Mouse (Mus musculus): Measurements from ENCODE around the gene Zswim3. TPM values are rescaled to one million over a fixed set of nuclear protein-coding genes. Genes with fewer than 3 reads are reported as not detected.

The Zswim3 gene
- total and polyA plus RNA-seq, 3 experiments: 4.7 to 5.9 TPM; not detected in 1

DNA sequence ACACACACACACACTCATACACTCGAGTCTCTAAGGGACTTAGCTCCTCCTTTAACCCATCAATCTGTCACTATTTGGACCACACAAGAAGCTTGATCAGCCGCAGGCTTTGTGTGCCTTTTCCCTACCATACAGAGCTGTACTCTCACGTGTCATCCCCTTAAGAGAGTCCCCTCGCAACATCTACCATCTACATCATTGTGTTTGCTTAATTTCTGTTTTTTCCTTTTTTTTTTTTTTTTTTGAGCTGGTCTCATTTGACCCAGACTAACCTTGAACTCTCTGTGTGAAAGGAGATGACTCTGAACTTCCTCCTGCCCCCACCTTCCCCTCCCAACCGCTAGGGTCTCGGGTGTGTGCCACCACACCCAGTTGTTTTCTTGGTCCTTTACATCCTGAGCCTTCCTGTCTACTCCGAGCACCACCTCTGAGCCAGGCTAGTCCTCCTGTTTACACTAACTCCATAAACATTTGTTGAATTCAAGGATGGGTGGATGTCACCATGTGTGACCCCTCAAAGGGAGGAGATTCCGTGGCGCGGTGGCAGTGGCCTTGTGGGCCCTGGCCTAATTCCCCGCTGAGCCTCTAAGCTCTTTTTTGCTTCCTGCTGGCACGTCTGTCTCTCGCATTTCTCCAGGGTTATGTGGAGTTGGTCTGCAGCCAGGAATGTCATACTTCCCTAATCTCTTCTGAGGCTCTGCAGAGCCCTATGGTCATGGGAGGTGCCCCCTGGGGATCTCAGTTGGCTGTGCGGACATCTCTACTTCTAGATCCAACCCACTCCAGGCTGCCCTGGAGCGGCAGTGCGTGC is 62.0 kb downstream of the Zswim3 start:
- peaks cover 0 to 15% of the 10 kb centered on the region in 2 experiments; a peak in 2 of 4 replicates for H3K36me3 ChIP-seq (ENCODE audit: control insufficient read depth in 1 of 2, insufficient read depth in 2 of 2, low read length in 2 of 2)
- H3K4me3 ChIP-seq (ENCODE audit: control insufficient read depth in 1 of 2, insufficient read depth in 1 of 2, low read depth in 2 of 2, low read length in 2 of 2): peak overlapping the region; percentile 19 to 22
- no peaks in the 10 kb centered on the region for H3K9me3 ChIP-seq (replicated peaks; ENCODE audit: insufficient read depth, low read length)
- H3K4me1 ChIP-seq (ENCODE audit: control insufficient read depth in 1 of 2, insufficient read depth in 2 of 2, low read length in 2 of 2): peaks cover 24 to 31% of the 10 kb centered on the region in 2 experiments
- DNase-seq (ENCODE audit: low read depth, low spot score): peak; percentile 86
- no peaks in the 10 kb centered on the region for H3K79me2 ChIP-seq (ENCODE audit: control insufficient read depth, insufficient read depth, low read length, poor library complexity)
- H3K27me3 ChIP-seq (ENCODE audit: control insufficient read depth in 1 of 2, insufficient read depth in 2 of 2, low read length in 2 of 2): no peaks in the 10 kb centered on the region
- H3K9ac ChIP-seq (ENCODE audit: control insufficient read depth, low read depth, low read length, poor library complexity, severe bottlenecking): peak overlapping the region; percentile 61
- H3K27ac ChIP-seq (ENCODE audit: control insufficient read depth, low read depth, low read length): peak overlapping the region; percentile 92
- TF ChIP-seq MAX (IDR thresholded peaks at IDR 0.05; ENCODE audit: low read length): peak; percentile 32; the same call in 1 of the 2 replicates
- TF ChIP-seq CHD1 (IDR thresholded peaks at IDR 0.05; ENCODE audit: low read depth, low read length): no peak
- TF ChIP-seq GATA1 (IDR thresholded peaks at IDR 0.05; ENCODE audit: low read depth, low read length): no peak
- peak in 2 of 3 experiments; percentile 9 to 30; a peak in 1 of 6 replicates for TF ChIP-seq CTCF (IDR thresholded peaks at IDR 0.05 in 2 of 3, conservative IDR thresholded peaks at IDR 0.05 in 1 of 3; ENCODE audit: control insufficient read depth in 1 of 3, insufficient read depth in 1 of 3, low read depth in 2 of 3, low read length in 3 of 3, poor library complexity in 1 of 3, severe bottlenecking in 1 of 3)
- 0 out of 2 replicates have a peak, but pooled peaks have one; percentile 60 for TF ChIP-seq MAZ (IDR thresholded peaks at IDR 0.05; ENCODE audit: low read depth, low read length)
- TF ChIP-seq ZMIZ1 (IDR thresholded peaks at IDR 0.05; ENCODE audit: low read depth, low read length): 0 out of 2 replicates have a peak, but pooled peaks have one; percentile 16
- peak; percentile 28; the same call in 1 of the 2 replicates for TF ChIP-seq MYB (IDR thresholded peaks at IDR 0.05; ENCODE audit: low read depth, low read length)
- no peak for TF ChIP-seq POLR2AphosphoS2 (IDR thresholded peaks at IDR 0.05; ENCODE audit: low read length)
- peak; percentile 28; the same call in 1 of the 2 replicates for TF ChIP-seq HCFC1 (IDR thresholded peaks at IDR 0.05; ENCODE audit: low read depth, low read length)
- no peak for TF ChIP-seq SMC3 (IDR thresholded peaks at IDR 0.05; ENCODE audit: low read depth, low read length)
- TF ChIP-seq RAD21 (IDR thresholded peaks at IDR 0.05; ENCODE audit: low read depth, low read length): no peak
- TF ChIP-seq TAL1 (IDR thresholded peaks at IDR 0.05; ENCODE audit: low read length): no peak
- no peak for TF ChIP-seq POLR2AphosphoS5 (IDR thresholded peaks at IDR 0.05; ENCODE audit: borderline replicate concordance, low read depth, low read length)
- TF ChIP-seq TBP (IDR thresholded peaks at IDR 0.05; ENCODE audit: low read depth, low read length): peak; percentile 44; the same call in 1 of the 2 replicates
- TF ChIP-seq UBTF (IDR thresholded peaks at IDR 0.05; ENCODE audit: borderline replicate concordance, insufficient read depth, low read depth, low read length): no peak
- peak; percentile 51; the same call in 1 of the 2 replicates for TF ChIP-seq ZKSCAN1 (IDR thresholded peaks at IDR 0.05; ENCODE audit: low read depth, low read length)
- no peak for TF ChIP-seq MAFK (IDR thresholded peaks at IDR 0.05; ENCODE audit: borderline replicate concordance, low read depth, low read length)
- no peak for TF ChIP-seq ZC3H11A (IDR thresholded peaks at IDR 0.05; ENCODE audit: low read depth, low read length)
- no peak for TF ChIP-seq RCOR1 (IDR thresholded peaks at IDR 0.05; ENCODE audit: low read depth, low read length)
- no peak for TF ChIP-seq KAT2A (conservative IDR thresholded peaks at IDR 0.05; ENCODE audit: low read depth, low read length)
- TF ChIP-seq EP300 (IDR thresholded peaks at IDR 0.05; ENCODE audit: low read depth in 1 of 2, low read length in 2 of 2): peak; percentile 18 to 35; a peak in 2 of 4 replicates
- TF ChIP-seq CHD2 (IDR thresholded peaks at IDR 0.05; ENCODE audit: low read length): no peak
- no peak for TF ChIP-seq USF1 (IDR thresholded peaks at IDR 0.05; ENCODE audit: low read depth, low read length)
- TF ChIP-seq MYC (IDR thresholded peaks at IDR 0.05; ENCODE audit: low read depth, low read length): no peak
- peak; percentile 6; the same call in 1 of the 2 replicates for TF ChIP-seq TCF12 (IDR thresholded peaks at IDR 0.05; ENCODE audit: low read depth, low read length)
- TF ChIP-seq MEF2A (IDR thresholded peaks at IDR 0.05; ENCODE audit: extremely low read depth, insufficient replicate concordance, low read depth, low read length, poor library complexity, severe bottlenecking): no peak
- peak in 1 of 2 experiments; percentile 32; a peak in 1 of 4 replicates for TF ChIP-seq POLR2A (IDR thresholded peaks at IDR 0.05; ENCODE audit: control insufficient read depth in 1 of 2, insufficient read depth in 1 of 2, low read depth in 1 of 2, low read length in 2 of 2, poor library complexity in 1 of 2)
- no peak for TF ChIP-seq GABPA (IDR thresholded peaks at IDR 0.05; ENCODE audit: low read depth, low read length)
- TF ChIP-seq MXI1 (IDR thresholded peaks at IDR 0.05; ENCODE audit: low read depth, low read length): peak; percentile 49; the same call in 1 of the 2 replicates
- TF ChIP-seq ZNF384 (IDR thresholded peaks at IDR 0.05; ENCODE audit: low read depth, low read length): peak; percentile 92
- no peak for TF ChIP-seq USF2 (IDR thresholded peaks at IDR 0.05; ENCODE audit: borderline replicate concordance in 1 of 2, insufficient read depth in 1 of 2, low read depth in 1 of 2, low read length in 2 of 2)
- no peak for TF ChIP-seq NRF1 (IDR thresholded peaks at IDR 0.05; ENCODE audit: insufficient read depth, low read depth, low read length, poor library complexity, severe bottlenecking)
- no peak for TF ChIP-seq E2F4 (IDR thresholded peaks at IDR 0.05; ENCODE audit: borderline replicate concordance, low read depth, low read length)
- no peak for TF ChIP-seq ELF1 (IDR thresholded peaks at IDR 0.05; ENCODE audit: low read depth, low read length)
- TF ChIP-seq JUND (IDR thresholded peaks at IDR 0.05; ENCODE audit: low read depth, low read length): no peak

Data from MEL (cell line).